Mouse (Mus musculus): ENCODE results near the gene Samt4. TPM values are rescaled to one million over a fixed set of nuclear protein-coding genes. Genes with fewer than 3 reads are reported as not detected.

The Samt4 gene
- polyA plus RNA-seq (2012) = not detected in 2 replicates

GRCm38 (mm10) chrX:154481702-154482101 lies at the start of gene Samt4:
Gene Samt4, plus strand, starts transcription at chrX:154482002.

Other genes with a start within 250 kb of the Samt4 start
- not detected in 2 replicates for gene 4930524N10Rik, start 138.6 kb upstream of the Samt4 start, polyA plus RNA-seq (2012)
- not detected in 2 replicates for gene Samt2, start 97.4 kb downstream of the Samt4 start, polyA plus RNA-seq (2012)